Mouse (Mus musculus) adipocyte (in vitro differentiated cells): ENCODE measurements around the gene Yy1.

Source experiments
- DNase-seq: peaks from one replicate; pipeline ENCODE4 v3.0.0-alpha.2; 2016; ENCODE audit warnings: low spot score

Yy1 gene

DNA sequence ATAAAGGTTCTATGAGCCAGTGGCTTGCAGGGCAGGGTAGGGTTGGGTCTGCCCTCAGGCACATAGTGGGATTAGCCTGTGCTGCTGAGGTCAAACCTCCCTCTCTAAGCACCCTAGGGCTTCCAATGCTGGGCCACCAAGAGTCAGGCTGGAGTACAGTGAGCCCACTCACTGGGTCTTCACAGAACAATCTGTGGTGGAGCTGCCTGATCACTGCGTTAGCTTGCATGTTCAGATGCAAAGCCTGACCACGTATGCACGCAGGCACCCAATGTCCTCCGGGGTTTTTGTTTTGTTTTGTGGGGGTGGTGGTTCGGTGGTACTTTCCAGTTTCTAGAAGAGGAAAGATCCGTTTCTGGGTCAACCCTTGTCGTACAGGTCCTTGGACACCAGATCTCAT lies 64.3 kb downstream of the Yy1 start:
- DNase-seq, result no peak

- DNase-seq, result peak; percentile 71
Observed at GRCm38 (mm10) chr12:108857589-108858184, 64.9 kb downstream of the Yy1 start.

DNA sequence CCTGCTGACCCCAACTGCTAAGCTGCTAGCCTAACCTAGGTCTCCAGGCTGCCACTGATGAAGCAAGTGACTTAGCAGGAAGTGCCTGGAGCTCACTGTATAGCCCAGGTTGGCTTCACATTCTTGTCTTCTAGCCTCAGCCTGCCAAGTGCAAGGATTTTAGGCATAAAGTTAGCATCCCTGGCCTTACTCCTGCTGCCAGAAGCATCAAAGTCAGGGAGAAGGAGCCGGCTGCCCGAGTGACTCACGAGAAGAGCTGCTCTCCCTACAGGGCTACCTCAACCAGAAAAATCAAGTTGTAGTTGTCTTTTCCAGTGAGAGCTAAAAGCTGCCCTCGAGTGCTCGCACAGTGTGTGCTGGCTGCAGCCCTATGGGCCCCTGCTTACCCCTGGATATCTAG lies 65.7 kb downstream of the Yy1 start:
- DNase-seq, result no peak

GRCm38 (mm10) chr12:108865007-108865494 lies 72.3 kb downstream of the Yy1 start:
- no peak for DNase-seq

DNA sequence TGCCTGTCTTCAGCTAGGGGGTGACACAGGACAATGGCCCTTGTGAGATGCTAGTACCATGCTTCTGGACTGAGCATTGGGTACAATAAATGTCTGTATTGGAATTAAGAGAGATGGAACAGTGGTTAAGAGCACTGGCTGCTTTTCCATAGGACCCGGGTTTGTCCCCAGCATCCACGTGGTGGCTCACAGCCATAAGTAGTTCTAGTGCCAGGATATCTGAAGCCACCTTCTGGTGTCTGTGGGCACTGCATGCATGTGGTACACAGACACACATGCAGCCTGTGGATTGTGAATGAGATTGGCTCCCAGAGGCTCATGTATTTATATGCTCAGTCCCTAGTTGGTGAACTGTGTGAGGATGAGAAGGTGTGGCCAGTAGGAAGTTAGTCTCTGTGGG lies 76.8 kb downstream of the Yy1 start:
- no peak for DNase-seq
